Mouse (Mus musculus) right cerebral cortex, adult 18-20 months (tissue): ENCODE results near the gene Sall1.

ENCODE experiments used
- DNase-seq: peaks from one replicate; pipeline ENCODE4 v3.0.0; 2022; ENCODE audit warnings: mixed read lengths

The Sall1 gene

DNA sequence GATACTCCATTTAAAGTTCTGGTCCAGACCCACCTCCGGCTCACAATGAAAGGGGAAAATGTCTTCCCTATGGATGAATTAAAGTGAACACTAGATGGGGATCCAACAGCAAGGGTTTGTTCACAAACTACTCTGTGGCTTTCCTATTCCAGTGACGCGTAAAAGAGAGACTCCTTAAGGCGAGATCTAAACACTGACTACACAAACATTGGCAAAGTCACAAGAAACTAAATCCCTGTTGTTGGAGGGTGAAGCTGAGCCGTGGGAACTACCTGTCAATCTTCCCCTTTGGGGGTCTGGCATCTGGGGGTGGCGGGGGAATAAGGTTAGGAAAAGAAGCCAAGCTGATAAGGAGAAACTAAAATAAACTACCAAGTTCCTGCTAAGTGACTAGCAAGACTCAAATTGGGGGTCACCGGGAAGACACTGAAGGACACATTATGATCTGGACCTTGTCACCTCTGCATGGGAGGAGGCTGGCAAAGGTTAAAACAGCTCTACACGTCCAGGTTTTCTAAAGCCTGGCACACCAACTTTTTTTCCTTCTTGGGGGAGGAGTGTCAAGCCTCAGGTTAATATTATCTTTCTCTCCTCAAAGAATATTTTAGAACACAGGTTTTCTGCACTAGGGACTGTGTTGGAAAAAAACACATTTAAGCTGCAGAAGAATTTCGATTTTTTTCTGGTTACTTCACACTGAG lies 6.3 kb downstream of the Sall1 start:
- DNase-seq, result no peak

GRCm38 (mm10) chr8:89032412-89032811 lies 11.6 kb downstream of the Sall1 start:
- no peak for DNase-seq

DNA sequence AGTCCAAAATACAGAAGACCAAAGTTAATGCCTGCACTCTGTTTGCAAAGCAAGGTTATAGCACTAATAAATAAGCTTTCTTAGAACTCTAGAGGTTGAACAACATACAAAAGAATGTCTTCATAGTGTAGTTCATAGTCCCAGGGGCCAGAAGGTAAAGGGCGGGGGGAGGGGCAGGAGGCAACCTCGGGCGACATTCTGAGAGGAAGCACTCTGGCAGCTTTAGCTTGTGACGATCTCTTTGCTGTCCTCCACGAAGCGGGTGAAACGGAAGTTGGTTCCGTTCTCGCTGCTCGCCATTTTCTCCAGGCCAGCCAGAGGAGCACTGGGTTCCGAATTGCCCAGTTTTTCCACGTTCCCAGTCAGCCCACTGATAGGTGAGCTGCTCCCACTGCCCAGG lies 15.8 kb downstream of the Sall1 start:
- DNase-seq, result no peak

DNA sequence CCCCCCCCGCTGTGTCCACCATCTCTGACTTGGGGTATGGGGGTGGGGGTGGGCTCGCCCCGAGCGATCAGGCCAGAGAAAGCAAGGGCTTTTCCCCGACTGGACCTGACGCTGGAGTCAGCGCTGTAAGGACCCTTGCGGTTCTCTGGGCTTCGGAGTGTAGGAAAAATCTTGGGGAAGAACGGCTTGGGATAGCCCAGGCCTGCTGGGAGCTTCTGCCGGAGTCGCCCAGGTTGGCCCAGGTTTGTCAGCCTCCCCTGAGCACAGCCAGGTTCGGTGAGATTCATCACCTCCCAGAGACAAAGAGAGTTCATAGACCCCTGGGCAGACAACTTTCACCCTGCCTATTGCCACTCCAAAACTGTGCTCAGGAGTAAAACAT lies 17.8 kb downstream of the Sall1 start:
- DNase-seq, result no peak

GRCm38 (mm10) chr8:89025281-89026138 lies 18.5 kb downstream of the Sall1 start:
- no peak for DNase-seq

DNA sequence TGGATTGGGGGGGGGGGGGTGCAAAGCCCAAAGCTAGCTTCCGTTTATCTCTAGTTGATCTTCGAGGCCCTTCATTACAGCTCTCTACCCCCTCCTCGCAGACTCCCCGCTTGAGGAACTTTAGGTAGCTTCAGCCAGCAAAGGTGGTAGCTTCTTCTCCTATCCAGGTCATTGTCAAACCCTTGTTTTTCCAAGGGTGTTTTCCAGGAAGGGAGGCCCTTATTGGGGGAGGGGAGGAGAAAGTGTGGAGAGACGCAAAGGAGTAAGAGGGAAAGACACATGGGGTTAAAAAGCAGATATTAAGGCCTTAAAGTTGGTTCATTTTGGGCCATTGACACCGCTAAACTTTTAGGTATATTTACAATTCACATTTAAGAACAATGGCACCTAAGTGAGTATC lies 19.2 kb downstream of the Sall1 start:
- no peak for DNase-seq

- no peak for DNase-seq
Measured at GRCm38 (mm10) chr8:89021139-89021538, 22.8 kb downstream of the Sall1 start.

DNA sequence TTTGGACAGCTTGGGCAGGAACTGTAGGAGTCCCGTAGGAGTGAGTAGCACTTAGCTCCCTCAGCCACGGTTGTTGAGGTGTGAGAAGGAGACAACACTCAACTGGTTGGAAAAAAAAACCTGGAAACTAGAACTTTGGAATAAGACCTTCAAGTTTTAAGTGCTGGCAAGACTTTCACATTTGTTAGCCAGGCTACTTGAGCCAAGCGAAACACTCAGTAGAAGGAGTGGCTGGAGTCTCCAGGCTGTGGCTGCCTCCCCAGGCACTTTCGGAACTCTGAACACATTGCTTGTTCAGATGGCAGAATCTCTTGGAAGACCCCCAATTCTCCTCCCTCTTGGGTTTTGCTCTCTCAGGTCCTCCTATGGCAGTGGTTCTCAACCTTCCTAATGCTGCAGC lies 26.1 kb downstream of the Sall1 start:
- DNase-seq, result no peak

- no peak for DNase-seq
Measured at GRCm38 (mm10) chr8:89016465-89017070, 27.4 kb downstream of the Sall1 start.

DNA sequence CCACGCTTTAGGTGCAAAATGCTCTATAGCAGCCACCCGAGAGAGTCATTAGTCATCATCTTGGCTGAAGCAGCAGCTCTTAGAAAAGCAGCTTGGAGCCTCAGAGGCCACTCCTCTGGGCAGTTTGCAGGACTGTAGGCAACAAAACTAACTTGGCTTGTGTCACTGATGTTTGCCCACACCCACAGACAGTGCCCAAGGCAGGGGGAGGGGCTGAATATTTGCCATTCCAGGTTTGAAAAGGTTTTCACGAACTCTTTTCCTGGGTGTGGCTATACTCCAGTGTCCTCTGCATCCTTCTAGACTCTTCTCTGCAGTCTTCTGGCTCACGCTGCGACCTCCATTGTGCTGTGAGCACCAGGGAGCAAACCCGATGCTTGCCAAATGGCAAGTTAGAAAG lies 28.4 kb downstream of the Sall1 start:
- DNase-seq, result no peak

DNA sequence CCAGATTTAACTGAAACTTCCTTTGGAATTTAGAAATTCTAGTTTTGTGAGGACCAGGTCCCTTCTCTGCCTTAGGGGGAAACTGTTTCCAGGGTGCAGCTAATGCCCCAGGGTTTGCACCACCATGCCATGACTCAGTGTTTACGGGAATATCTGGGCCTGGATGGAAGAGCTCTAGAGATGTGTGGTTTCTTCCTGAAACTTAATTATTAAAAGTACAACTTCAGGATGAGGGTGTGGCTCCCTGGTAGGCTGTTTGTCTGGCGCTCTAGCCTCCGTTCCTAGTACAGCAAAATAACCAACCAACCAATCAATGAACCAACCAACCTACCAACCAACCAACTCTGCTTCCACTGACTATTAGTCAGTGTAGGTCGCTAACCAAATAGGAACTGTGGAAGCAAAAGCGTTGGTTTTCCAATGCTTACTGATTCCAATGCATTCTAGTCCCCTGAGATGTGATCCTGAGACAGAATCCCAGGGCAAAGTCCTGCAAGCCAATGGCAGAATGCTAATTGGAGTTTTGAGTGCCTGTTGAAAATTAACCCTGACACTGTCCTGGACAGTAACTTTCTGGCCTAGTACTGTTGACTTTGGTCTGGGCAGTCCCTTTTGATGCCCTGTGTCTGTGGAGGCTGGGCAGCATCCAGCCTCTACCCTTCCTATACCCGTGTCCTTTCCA lies 31.0 kb downstream of the Sall1 start:
- DNase-seq, result no peak

DNA sequence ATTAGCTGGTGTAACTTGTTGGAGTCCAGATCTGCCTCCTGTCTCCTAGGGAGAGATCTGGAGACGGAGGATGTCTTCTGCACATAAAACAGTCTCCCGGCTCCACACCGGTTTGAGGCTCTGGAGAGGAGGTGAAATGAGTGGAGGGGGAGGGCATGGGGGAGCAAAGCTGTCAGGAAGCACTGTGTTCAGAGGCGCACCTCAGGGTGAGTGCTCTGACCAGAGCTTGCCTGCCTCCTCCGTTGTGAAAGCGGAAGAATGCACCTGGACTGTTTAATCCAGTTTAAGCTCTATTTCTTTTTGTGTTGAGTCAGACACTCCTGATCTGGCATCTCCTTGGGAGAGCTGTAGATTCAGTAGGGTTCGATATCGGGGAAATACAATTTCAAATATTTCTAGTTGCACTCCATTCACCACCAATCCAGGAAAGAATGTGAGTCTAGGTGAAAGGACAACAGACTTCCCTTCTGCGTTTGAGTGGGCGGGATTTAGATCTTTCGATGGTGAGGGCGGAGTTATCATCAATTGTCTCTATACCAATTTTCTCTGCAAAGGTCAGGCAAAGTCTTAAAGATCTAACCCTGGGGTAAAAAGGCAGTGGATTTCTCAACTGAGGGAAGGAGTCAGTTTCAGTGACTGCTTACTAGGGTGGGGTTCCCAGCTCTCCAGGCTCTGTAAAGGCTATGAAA lies 31.8 kb downstream of the Sall1 start:
- no peak for DNase-seq

DNA sequence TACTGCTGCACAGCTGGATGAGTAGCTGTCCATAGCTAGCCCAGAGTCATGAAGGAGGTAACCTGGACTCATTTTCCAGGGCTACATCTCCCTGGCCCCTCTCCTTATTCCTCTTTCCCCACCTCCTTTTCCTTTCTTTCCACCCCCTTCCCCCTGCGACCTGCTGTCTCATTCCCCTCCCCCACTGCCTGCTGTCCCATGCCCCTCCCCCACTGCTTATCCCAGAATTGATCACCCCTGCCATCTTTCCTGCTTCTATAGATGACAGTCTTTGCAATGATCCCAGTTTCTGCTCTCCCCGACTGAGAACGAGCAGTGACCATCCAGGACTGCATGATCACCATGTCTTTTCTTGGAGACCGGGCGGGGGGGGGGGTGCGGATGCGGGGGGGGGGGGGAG lies 35.2 kb downstream of the Sall1 start:
- no peak for DNase-seq

GRCm38 (mm10) chr8:89007114-89007513 lies 36.8 kb downstream of the Sall1 start:
- DNase-seq, result no peak

GRCm38 (mm10) chr8:89006426-89006825 lies 37.5 kb downstream of the Sall1 start:
- DNase-seq, result no peak

GRCm38 (mm10) chr8:89005797-89006196 lies 38.2 kb downstream of the Sall1 start:
- no peak for DNase-seq

DNA sequence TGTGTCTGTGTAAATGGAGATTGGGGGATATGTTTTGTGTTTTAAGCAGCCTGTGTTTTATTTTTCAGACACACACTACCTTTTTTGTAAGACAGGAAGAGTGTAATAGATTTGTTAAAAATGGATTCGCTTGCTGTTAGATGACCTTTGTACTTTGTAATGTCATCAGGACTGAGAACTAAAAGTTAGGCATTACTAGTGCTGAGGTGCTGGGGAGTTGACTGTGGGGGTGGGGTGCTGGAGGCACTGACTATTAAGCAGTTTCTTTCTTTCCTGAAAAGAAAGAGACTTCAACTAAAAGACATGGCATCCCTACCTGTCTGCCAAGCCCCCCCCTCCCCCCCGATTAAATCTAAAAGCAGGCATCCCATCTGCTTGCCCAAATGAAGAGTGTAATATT lies 39.9 kb downstream of the Sall1 start:
- DNase-seq, result no peak

- DNase-seq, result no peak
Measured at GRCm38 (mm10) chr8:89003336-89003896, 40.5 kb downstream of the Sall1 start.

- no peak for DNase-seq
Measured at GRCm38 (mm10) chr8:89002128-89002527, 41.8 kb downstream of the Sall1 start.

GRCm38 (mm10) chr8:88997276-88997675 lies 46.7 kb downstream of the Sall1 start:
- DNase-seq, result no peak

DNA sequence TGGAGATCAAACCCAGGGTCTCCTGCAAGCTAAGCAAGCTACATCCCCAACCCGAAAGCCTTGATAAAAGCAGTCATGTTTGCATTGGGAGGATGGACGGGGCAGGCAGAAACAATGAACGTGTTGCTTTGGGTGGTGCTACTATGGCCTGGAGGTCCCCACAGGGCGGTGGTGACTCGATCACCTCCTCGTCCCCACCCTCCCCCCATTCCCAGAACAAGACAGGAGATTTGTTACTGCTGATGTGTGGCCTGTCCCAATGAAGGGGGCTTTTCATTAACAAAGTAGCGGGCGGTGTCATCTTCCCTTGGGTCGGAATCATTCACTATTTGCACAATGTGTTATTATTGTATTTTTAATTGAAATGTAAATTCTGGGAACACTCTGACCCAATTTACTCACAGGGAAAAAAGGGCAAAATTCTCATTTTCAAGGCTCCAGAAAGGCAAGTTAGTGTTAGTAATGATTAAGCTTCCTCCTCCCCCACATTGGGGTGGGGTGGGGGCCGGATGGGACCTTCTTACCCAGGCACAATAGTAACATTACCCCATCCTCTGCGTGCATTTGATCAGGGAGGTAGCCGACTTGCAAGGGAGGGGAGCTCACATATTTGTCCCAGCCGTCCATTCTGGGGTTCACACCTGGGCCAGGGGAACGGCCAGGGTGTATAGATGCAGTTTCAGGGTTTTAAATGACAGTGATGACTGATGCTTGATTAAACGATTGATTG lies 52.0 kb downstream of the Sall1 start:
- peak; percentile 5 for DNase-seq

DNA sequence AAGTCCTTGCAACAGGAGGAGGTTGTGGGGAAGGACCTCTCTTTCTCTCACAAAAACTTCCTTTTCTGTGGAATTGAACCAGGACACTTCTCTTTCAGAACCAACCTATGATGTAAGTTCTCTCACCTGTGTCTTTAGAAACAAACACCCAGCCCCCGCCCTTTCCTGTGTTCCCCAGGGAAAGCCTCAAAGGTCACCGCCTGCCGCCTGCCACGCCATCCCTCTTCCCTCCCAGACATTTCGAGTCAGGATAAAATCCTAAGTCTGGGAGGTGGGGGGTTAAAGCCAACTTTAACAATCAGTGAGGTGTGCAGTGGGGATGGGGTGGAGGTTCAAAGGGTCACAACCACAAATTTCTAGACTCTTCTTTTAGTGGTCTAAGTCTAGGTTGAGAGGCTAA lies 52.8 kb downstream of the Sall1 start:
- no peak for DNase-seq
